Mouse (Mus musculus): ENCODE data around the gene Ncam1.

DNA sequence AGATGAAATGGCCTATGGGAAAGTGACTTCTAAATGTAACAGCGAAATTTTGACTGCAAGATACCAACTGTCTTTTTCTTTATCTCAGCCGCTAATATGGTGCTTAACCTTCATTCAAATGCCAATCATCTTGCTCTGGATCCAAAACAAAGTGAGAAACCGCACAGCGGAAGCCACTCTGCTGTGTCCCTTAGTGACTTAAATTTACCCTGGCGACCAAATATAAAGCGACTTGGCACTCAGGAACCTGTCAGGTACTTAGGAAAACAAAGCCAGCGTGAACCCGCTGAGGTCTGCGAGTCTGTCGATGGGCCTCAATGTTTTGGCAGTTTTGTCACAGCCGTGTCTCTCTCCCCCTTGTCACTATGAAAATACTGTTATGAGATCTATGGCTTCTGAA, 105.9 kb downstream of the Ncam1 start:
- TF ChIP-seq CTCF (IDR thresholded peaks at IDR 0.05; ENCODE audit: low read depth) (no peak), EP300 (IDR thresholded peaks at IDR 0.05; ENCODE audit: low read depth) (no peak)

All from liver, postnatal 0 days (tissue).